Mouse (Mus musculus): ENCODE data around the gene Sae1.

Gene Sae1

DNA sequence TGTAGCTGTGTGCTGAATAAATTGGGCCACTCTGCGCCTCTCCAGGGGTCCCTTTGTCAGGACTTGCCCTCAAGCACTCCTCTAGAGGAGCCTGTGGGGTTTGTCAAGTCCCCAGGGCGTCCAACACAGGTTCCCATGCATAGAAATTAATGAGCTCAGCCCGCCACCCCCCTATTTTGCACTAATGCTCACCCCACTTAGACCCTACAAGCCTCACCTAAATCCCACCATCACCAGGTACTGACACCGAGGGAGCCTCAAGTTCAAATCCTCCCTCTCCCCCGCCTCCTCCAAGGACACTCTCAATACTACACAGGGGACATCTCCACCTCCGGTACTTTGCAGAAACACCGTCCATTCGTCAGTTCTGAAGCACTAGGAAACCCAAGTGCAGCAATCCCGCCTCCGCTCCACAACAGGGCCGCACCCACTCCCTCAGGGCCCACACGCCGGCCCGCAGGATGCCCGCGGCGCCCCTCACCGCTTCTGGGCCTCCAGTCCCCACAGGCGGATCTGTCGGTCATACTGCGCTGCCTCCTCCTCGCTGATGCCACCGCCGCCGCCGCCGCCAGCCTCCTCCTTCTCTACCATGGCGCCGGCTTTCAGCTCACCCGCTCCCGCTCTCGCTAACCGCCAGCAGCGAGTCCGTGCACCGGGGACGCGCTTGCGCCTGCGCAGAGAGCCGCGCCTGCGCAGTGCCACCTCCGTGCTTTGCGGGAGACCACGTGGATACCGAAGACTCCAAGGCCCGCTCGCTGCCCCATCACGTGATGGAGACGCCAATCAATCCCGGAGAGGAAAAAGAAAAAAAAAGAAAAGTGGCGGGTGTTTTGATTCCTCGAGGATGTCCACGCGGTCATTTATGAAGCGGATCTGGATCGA, at the start of gene Sae1:
Gene Sae1 (minus strand): TSS at position 647 of the 882 bp plus-strand sequence.
- peak; percentile 96 for DNase-seq (ENCODE audit: low spot score)

- no peak for DNase-seq (ENCODE audit: low spot score)
These were observed 47.5 kb upstream of the Sae1 start for GRCm38 (mm10) chr7:16435088-16435487.

DNA sequence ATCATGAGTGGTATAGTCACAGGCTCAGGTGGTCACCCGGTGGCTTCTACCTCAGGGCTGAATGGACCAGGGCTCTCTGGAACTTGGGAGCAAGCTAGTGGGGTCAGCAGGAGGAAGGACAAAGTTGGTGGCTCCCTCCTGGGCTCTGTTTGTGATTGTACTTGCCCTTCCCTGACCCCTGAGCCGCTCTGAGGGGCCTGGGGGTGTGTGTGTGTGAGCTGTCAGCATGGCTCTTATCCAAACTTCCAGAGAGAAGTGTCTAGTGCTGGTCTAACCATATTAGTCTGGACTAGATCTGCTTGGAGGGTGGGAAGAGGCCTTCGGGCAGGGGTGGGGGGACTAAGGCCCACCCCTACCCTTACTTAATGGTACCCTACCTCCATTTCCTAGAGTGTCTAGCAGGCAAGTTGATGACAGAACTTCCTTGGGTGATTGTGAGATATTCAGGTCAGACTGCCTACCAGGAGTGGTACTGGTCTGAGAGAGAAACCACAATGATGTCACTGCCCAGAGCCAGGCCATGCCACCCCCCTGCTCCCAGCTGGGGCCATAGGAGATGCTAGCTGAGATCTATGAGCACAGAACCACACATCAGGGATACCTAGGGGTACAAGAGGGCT, 45.9 kb upstream of the Sae1 start:
- no peak for DNase-seq (ENCODE audit: low spot score)

GRCm38 (mm10) chr7:16426129-16426729, 38.6 kb upstream of the Sae1 start:
- DNase-seq (ENCODE audit: low spot score): peak; percentile 87

DNA sequence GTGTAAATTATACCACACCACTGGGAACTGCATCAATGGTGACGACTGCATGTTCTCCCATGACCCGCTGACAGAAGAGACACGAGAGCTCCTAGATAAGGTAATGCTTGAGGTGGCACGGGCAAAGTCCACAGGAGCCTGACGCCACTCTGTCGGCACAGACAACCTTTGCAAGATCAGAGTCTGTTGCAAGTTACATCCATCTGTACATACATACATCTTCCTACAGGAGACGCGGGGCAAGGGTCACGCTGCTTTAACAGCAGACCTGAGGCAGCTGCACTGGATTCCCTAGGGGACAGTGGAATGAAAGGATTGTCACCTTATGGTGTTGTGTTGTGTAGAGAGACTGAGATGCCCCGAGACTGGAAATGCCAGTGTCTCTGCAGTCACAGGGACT, 38.1 kb upstream of the Sae1 start:
- no peak for DNase-seq (ENCODE audit: low spot score)

GRCm38 (mm10) chr7:16423731-16424130, 36.1 kb upstream of the Sae1 start:
- no peak for DNase-seq (ENCODE audit: low spot score)

DNA sequence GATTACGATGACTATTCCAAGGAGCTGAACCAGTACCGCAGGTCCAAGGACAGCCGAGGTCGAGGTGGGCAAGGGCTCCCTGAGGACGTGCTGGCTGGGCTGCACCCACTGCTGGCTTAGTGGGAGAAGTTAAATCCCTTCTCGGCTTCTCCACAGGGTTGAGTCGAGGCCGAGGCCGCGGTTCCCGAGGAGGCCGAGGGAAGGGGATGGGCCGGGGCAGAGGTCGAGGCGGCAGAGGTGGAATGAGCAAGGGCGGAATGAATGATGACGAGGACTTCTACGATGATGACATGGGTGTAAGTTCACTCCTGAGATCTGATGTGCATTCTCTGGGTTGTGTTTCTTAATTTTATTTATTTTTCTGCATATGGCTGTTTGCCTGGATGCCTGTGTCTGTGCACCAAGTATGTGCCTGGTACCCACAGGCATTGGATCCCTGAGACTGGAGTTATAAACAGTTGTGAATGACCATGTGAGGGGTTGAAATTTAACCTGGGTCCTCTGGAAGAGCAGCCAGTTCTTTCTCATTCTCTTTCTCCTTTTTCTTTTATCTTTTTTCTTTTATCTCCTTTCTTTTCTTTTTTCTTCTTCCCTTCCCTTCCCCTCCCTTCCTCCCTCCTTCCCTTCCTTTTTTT, 34.7 kb upstream of the Sae1 start:
- no peak for DNase-seq (ENCODE audit: low spot score)

DNA sequence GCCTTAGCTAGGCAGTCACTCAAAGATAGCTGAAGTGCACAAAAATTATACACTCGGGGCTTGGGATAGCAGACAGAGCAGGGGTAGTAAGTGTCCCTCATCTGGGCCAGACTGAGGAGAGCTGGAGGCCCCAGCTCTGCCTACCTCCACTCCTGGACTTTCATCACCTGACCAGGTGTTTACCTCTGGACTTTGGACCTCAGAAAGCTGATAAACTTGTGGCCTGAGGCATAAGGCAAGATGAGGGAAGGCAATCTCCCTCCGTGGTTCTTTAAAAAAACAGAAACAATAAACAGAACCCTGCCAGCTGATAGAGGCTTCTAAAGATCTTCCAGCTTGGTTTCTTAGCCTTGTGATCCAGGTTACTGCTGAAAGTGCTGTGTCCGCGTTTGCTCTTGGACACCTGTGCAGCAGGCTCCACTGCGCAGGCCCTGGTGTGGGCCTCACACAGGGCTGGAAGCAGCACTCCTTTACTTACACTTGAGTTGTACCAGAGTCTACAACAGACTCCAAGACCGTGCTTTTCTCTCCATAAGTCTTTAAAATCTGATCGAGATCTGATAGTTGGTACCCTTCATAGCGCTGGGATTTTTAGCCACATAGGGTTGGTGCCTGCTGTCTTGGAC, 33.0 kb upstream of the Sae1 start:
- no peak for DNase-seq (ENCODE audit: low spot score)

DNA sequence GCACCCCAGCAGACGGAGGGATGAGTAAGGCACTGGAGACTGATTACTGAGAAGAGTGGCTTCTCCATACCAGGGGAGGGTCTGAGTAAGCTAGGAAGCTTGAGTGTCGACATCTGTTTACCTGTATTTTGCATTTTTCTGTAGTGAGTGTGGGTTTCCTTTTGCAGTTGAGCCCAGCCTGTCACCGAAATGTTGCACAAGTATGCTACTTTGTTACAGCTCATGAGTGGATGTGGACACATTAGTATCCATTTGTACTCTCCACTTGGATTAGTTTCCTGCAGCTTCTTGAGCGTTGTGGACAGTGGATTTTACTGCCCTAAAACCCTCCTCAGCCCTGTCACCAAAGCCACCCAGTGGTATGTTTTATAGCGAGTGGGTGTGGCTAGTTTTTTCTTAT, 31.1 kb upstream of the Sae1 start:
- no peak for DNase-seq (ENCODE audit: low spot score)

DNA sequence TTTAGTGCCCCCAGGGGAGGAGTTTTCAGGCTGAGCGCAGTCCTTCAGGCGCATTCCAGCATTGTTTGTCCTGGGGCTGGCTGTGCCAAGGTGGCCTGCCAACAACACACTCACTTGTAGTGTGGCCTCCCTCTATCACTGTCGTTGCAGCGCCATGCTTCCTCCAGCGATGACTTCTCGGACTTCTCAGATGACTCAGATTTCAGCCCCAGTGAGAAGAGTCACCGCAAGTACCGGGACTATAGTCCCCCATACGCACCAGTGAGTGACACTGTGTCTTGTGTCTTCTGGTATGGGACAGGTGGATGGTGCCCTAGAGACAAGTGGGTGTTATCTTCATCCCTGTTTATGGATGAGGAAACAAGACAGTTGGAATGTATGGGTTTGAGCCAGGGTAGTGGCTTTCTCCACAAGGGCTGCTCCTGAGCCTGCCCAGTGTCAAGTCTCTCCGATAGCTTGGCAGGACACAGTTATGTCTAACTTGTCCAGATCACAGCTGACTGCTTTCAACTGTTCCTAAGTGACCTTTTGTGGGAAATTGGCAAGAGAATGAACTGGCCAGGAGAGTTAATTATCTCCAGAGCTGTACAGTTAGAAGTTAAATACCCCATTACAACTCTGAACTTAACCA, 29.6 kb upstream of the Sae1 start:
- peak; percentile 50 for DNase-seq (ENCODE audit: low spot score)

- peak; percentile 39 for DNase-seq (ENCODE audit: low spot score)
These were observed 27.8 kb upstream of the Sae1 start for GRCm38 (mm10) chr7:16415426-16415825.

DNA sequence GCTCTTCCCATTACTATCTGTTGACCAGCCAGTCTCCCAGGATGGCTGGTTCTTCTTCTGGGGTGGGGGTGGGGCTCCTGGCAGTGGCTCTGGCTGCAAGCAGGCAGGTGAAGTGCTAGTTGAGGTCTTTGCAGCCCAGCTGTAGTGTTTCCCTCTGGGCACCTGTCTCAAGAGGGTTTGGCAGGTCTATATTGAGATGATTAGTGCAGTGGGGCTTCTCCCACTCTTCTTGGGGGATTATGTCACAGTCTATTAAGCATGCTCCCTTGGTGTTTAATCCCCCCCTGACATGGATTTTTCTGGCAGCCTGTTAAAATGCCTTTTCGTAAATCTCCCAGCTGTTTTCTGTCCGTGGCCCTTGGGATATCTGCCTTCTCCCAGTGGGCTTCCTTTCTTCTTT, 25.3 kb upstream of the Sae1 start:
- DNase-seq (ENCODE audit: low spot score): no peak

DNA sequence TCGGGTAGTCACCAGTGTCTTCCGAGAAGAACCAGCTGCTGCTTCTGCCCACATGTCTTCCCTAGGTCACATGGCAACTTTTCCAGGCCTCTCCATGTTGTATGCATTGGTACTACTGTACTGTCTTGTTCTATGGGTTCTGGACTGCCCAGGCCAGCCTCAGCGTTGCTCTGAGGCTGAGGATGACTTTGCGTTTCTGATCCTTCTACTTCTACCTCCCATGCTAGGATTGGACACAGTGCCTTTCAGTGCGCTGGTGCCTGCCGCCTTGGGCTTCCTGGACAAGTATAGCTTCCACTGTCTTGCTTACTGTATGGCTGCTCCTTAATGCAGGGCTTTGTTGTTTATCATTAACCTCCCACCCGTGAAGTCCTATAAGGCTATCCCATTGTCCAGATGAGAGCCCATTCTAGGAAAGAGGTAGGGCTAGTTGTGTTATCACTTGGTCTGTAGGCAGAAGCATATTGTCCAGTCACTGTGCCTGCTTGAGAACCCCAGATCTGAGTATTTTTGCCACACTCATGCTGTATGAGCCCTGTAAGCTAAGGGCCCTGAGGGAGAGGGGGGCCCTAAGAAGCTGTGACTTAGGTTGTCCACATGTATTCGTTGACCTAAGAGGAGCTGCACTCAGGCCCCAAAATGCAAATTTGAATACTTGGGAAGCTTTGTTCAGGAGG, 24.8 kb upstream of the Sae1 start:
- DNase-seq (ENCODE audit: low spot score): no peak

GRCm38 (mm10) chr7:16411100-16411499, 23.5 kb upstream of the Sae1 start:
- no peak for DNase-seq (ENCODE audit: low spot score)

- DNase-seq (ENCODE audit: low spot score): no peak
These were observed 19.4 kb upstream of the Sae1 start for GRCm38 (mm10) chr7:16406978-16407377.

- peak; percentile 81 for DNase-seq (ENCODE audit: low spot score)
These were observed 18.1 kb upstream of the Sae1 start for GRCm38 (mm10) chr7:16405516-16406351.

- peak; percentile 55 for DNase-seq (ENCODE audit: low spot score)
These were observed 17.5 kb upstream of the Sae1 start for GRCm38 (mm10) chr7:16405073-16405455.

- no peak for DNase-seq (ENCODE audit: low spot score)
These were observed 16.9 kb upstream of the Sae1 start for GRCm38 (mm10) chr7:16404315-16405072.
